ENCODE assay signal across 8 mouse cellular contexts in the genomic region with DNA sequence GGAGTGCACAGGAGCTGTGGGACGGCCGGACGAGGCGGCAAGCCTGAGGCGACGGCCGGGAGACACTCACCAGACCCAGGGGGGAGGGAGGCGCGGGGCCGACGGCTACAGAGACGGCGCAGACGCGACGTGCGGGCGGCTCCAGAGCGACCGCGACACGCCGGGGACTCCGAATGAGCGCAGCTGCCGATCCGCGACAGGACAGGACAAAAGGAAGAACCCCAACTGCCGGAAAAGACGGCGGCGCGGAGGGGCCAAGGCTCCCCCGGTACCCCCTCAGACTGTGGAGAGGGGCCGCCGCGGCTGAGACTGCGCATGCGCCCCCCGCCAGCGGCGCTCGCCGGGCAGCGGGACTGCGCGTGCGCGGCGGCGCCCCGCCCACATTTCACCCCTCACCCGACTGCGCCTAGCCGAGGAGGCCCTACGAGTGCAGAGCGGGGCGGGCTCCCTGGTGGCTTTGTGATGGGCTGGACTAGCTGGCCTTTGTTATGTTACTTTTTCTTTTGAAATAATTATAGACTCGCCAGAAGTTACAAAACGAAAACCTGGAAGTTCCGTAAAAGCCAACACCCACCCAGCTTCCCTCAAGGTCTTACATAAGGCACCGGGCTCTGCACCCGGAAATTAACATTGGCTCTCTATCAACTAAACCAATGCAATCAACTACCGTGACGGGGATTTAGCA. TPM values are rescaled to one million over a fixed set of nuclear protein-coding genes. Genes with fewer than 3 reads are reported as not detected.
A peak's percentile ranks its signal among the peaks of the same experiment; 100 is the strongest.
DNase-seq lines count a peak whose midpoint lies in the region; ATAC-seq and TF ChIP-seq lines count a peak whose summit lies in the region.

A gene (minus strand): TSS at position 355 of the 685 bp plus-strand sequence.

- peak within 1 kb of the TSS; percentile 90 for H3K27ac ChIP-seq in cortical plate, adult 2 months (ENCODE audit: insufficient read depth, low read length)

- peak; percentile 85 for TF ChIP-seq POLR2A in cortical plate, adult 2 months (IDR thresholded peaks at IDR 0.05; ENCODE audit: extremely low read depth, insufficient read depth, low read length)

- DNase-seq in gastrocnemius, adult 8-10 months (ENCODE audit: low spot score in 2 of 2) = peak; percentile 84 to 89
- DNase-seq in induced T-regulatory cell, adult 2 months (ENCODE audit: low read depth) = peak; percentile 94
- peak; percentile 78 to 90 for DNase-seq in left cerebral cortex, adult 9 months (ENCODE audit: low spot score in 2 of 2)
- peak; percentile 85 for DNase-seq in right cerebral cortex, postnatal 14 days
- DNase-seq in urinary bladder, postnatal 36 days (ENCODE audit: low spot score in 2 of 2) = peak; percentile 90 to 91

- TF ChIP-seq CTCF in cortical plate, adult 2 months (IDR thresholded peaks at IDR 0.05; ENCODE audit: extremely low read depth, insufficient read depth, low read length) = no peak

- H3K4me1 ChIP-seq in cortical plate, adult 2 months (ENCODE audit: control insufficient read depth, insufficient read depth, low read length) = peaks cover 4% of the 10 kb centered on the region

- H3K4me3 ChIP-seq in cortical plate, adult 2 months (ENCODE audit: insufficient read depth, low read length) = peak within 1 kb of the TSS; percentile 90

- peak; percentile 74 for ATAC-seq in activated CD4-positive, CD25-positive, alpha-beta regulatory T cell, adult 4 months
- ATAC-seq in megakaryocyte progenitor cell, adult 5-6 weeks (replicated peaks; ENCODE audit: poor library complexity) = peak; percentile 84

RNA-seq across cellular contexts. Expression of the gene that starts here (rescaled TPM):
- 100 to 1,000 TPM; 196 to 222 TPM for polyA plus RNA-seq in activated CD4-positive, CD25-positive, alpha-beta regulatory T cell, adult 4 months (2017; shearing (Covaris generic))
- polyA plus RNA-seq in cortical plate, adult 2 months (2012; rRNA removed) = 62.0 and 69.6 TPM in 2 replicates
- total RNA-seq in gastrocnemius, adult 8-10 months (2022) = 10 to 100 TPM; 19.5 to 22.5 (median 19.8) TPM
- total RNA-seq in megakaryocyte progenitor cell, adult 5-6 weeks (2015) = 84.6 and 97.1 TPM in 2 replicates
- total RNA-seq in megakaryocyte progenitor cell, adult 5-6 weeks (2017) = 50.8 and 85.5 TPM in 2 replicates

Comparison
In these comparisons a context has a peak if more than half of its experiments do, and no peak if none do; other contexts are left out.
1. Peak in every context shown above with its lines: DNase-seq, ATAC-seq, H3K4me3 ChIP-seq and H3K27ac ChIP-seq.